Mouse (Mus musculus): ENCODE results near the gene Tex37.

- TF ChIP-seq POLR2A (IDR thresholded peaks at IDR 0.05; ENCODE audit: borderline replicate concordance, extremely low read depth, insufficient read depth, insufficient read length, poor library complexity, severe bottlenecking) (no peak), CTCF (IDR thresholded peaks at IDR 0.05; ENCODE audit: borderline replicate concordance, extremely low read depth, insufficient read depth, insufficient read length) (no peak)
Observed at GRCm38 (mm10) chr6:70968291-70968690, 49.6 kb upstream of the Tex37 start.
